Mouse (Mus musculus) erythroblast, embryonic 14.5 days (primary cell): ENCODE data around the gene Tnnt2.

Experiments used
- GATA1 ChIP-seq: IDR thresholded peaks from 2 replicates; pipeline ENCODE4 v1.6.1; 2012; ENCODE audit warnings: low read length, inconsistent platforms, mixed read lengths
- TAL1 ChIP-seq: IDR thresholded peaks from 3 replicates; pipeline ENCODE4 v1.6.1; 2012; ENCODE audit warnings: low read length, inconsistent platforms, mixed read lengths

DNA sequence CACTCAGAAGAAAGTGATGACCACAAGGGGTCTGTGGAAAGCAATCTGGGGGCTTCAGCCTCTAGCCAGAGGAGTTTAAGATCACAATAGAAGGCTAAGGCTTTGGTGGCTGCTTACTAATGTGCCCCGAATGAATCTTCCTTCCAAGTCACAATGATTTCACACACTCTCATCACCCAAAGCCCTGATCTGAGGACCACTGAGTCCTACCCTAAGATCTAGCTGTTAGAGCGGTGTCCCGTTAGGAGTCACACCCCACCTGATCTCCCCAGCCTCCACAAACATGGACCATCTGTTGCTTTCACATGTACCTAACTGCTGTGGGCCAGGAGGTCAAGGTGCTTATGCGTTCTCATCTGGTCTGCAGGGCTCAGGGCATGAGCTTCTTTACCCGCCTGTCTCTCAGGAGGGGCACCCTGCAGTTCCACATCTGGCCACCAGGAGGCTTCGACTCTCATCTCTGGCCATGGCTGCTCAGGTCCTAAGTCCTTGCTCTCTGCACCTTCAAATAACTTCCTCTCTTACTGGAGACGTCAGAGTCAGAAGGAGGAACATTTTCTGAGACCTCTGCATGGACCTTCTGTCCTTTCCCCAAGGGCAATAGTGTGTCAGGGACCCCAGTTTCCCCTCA is 25.0 kb upstream of the Tnnt2 start:
- TF ChIP-seq GATA1 (no peak), TAL1 (no peak)
